Mouse (Mus musculus) heart, postnatal 4 days (tissue): ENCODE results near the gene Thumpd2. TPM values are rescaled to one million over a fixed set of nuclear protein-coding genes. Genes with fewer than 3 reads are reported as not detected.

Source experiments
- total RNA-seq, 2 experiments: library from RNA; stranded (reverse); gene quantifications; 2 replicates each; pipeline ENCODE4 v1.2.3; 2021

Gene Thumpd2
- total RNA-seq, 2 experiments from 2014 or later: 5.1 to 6.1 TPM

Other genes with a start within 250 kb of the Thumpd2 start
- 1 to 10 TPM; 3.2 TPM for gene Tmem178, start 120.5 kb downstream of the Thumpd2 start, total RNA-seq